Mouse (Mus musculus): ENCODE results near the gene Ubtd2. TPM values are rescaled to one million over a fixed set of nuclear protein-coding genes. Genes with fewer than 3 reads are reported as not detected.

Ubtd2 gene
- polyA plus RNA-seq (2017; shearing (Covaris generic)): 7.6 TPM

GRCm38 (mm10) chr11:32454800-32455506, at the start of gene Ubtd2:
Gene Ubtd2, plus strand, starts transcription at chr11:32455370.

GRCm38 (mm10) chr11:32531871-32532764, 76.9 kb downstream of the Ubtd2 start, which contains the start of gene Efcab9:
Gene Efcab9, minus strand, starts transcription at chr11:32532081.

GRCm38 (mm10) chr11:32532765-32533481, 77.8 kb downstream of the Ubtd2 start, which contains the start of gene Stk10:
Gene Stk10, plus strand, starts transcription at chr11:32533305.

Other genes with a start within 250 kb of the Ubtd2 start
- 16.8 TPM for gene Snrnp25, start 250.0 kb upstream of the Ubtd2 start, polyA plus RNA-seq (2017; shearing (Covaris generic))
- gene Rhbdf1, start 233.1 kb upstream of the Ubtd2 start, polyA plus RNA-seq (2017; shearing (Covaris generic)): not detected
- 14.4 TPM for gene Mpg, start 228.9 kb upstream of the Ubtd2 start, polyA plus RNA-seq (2017; shearing (Covaris generic))
- 42.3 TPM for gene Nprl3, start 187.7 kb upstream of the Ubtd2 start, polyA plus RNA-seq (2017; shearing (Covaris generic))
- gene Hba-x, start 179.0 kb upstream of the Ubtd2 start, polyA plus RNA-seq (2017; shearing (Covaris generic)): not detected
- gene Hba-a1, start 171.9 kb upstream of the Ubtd2 start, polyA plus RNA-seq (2017; shearing (Covaris generic)): not detected
- not detected for gene Hbq1b, start 168.4 kb upstream of the Ubtd2 start, polyA plus RNA-seq (2017; shearing (Covaris generic))
- gene Hba-a2, start 158.9 kb upstream of the Ubtd2 start, polyA plus RNA-seq (2017; shearing (Covaris generic)): 0.73 TPM
- not detected for gene Hbq1a, start 155.3 kb upstream of the Ubtd2 start, polyA plus RNA-seq (2017; shearing (Covaris generic))
- gene Sh3pxd2b, start 107.5 kb upstream of the Ubtd2 start, polyA plus RNA-seq (2017; shearing (Covaris generic)): 0.72 TPM
- 2.7 TPM for gene Efcab9, start 76.7 kb downstream of the Ubtd2 start, polyA plus RNA-seq (2017; shearing (Covaris generic))
- gene Stk10, start 77.9 kb downstream of the Ubtd2 start, polyA plus RNA-seq (2017; shearing (Covaris generic)): 193 TPM
- 66.7 TPM for gene Fbxw11, start 187.4 kb downstream of the Ubtd2 start, polyA plus RNA-seq (2017; shearing (Covaris generic))

Data from effector memory CD4-positive, alpha-beta T cell, adult 7 months (primary cell).